Mouse (Mus musculus): ENCODE data around the gene Hrk. TPM values are rescaled to one million over a fixed set of nuclear protein-coding genes. Genes with fewer than 3 reads are reported as not detected.

Gene Hrk
- 0.06 TPM in 1 of 2 replicates, not detected in the other for polyA plus RNA-seq (2014; fragmentation: Nextera tagmentation; extraction: Ambion mirVana)

GRCm38 (mm10) chr5:118164581-118164980 is at the start of gene Hrk:
Gene Hrk (plus strand): TSS chr5:118164648.
- Histone ChIP-seq H3K36me3 (ENCODE audit: control insufficient read depth, insufficient read depth, low read length) (no peaks in the 10 kb centered on the region), H3K9me3 (ENCODE audit: control insufficient read depth, low read length) (no peaks in the 10 kb centered on the region; the same call in 1 of the 2 replicates), H3K9ac (ENCODE audit: low read length) (no peak within 1 kb of the TSS; the same call in 1 of the 2 replicates), H3K4me2 (ENCODE audit: low read depth, severe bottlenecking) (no peak within 1 kb of the TSS), H3K27ac (replicated peaks; ENCODE audit: low read depth, low read length) (no peak within 1 kb of the TSS), H3K4me1 (ENCODE audit: control insufficient read depth, insufficient read depth, low read length) (0 out of 2 replicates have a peak, but pooled peaks cover under 1% of the 10 kb centered on the region), H3K27me3 (ENCODE audit: control insufficient read depth, insufficient read depth, low read length) (peaks cover 44% of the 10 kb centered on the region), H3K4me3 (ENCODE audit: low read depth, low read length) (no peak within 1 kb of the TSS)
- DNase-seq (ENCODE audit: low spot score) (no peak), ATAC-seq (ENCODE audit: insufficient number of reproducible peaks, low FRiP score, low TSS enrichment, low read depth) (no peak)
- 70% methylated on average over 12 of the region's 12 CpGs for WGBS

DNA sequence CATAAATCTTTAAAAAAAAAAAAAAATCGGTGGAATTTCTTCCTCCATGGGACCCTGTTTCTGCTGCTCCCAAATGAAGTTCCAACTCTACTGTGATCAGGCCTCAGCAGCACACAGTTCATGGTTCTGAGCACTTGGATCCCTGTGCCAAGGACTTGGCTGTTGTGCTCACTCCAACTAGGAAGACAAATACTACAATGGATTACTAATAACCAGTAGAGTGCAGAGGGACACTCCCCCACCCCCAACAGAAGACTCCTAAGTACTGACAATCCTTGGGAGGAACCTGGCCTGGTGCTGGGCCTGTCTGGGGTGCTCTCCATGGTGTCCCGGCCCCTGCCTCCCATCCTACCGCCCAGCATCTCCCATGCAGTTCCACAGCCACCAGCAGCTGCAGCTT is 46.1 kb upstream of the Hrk start:
- ATAC-seq (ENCODE audit: insufficient number of reproducible peaks, low FRiP score, low TSS enrichment, low read depth), result no peak
- 80% methylated on average over 3 of the region's 3 CpGs for WGBS
- Histone ChIP-seq H3K9ac (ENCODE audit: low read length) (no peak overlapping the region), H3K4me1 (ENCODE audit: control insufficient read depth, insufficient read depth, low read length) (no peaks in the 10 kb centered on the region), H3K36me3 (ENCODE audit: control insufficient read depth, insufficient read depth, low read length) (peaks cover 4% of the 10 kb centered on the region; the same call in 1 of the 2 replicates), H3K4me2 (ENCODE audit: low read depth, severe bottlenecking) (no peak overlapping the region), H3K27ac (replicated peaks; ENCODE audit: low read depth, low read length) (no peak overlapping the region), H3K27me3 (ENCODE audit: control insufficient read depth, insufficient read depth, low read length) (no peaks in the 10 kb centered on the region), H3K4me3 (ENCODE audit: low read depth, low read length) (no peak overlapping the region), H3K9me3 (ENCODE audit: control insufficient read depth, low read length) (no peaks in the 10 kb centered on the region)
- no peak for DNase-seq (ENCODE audit: low spot score)

DNA sequence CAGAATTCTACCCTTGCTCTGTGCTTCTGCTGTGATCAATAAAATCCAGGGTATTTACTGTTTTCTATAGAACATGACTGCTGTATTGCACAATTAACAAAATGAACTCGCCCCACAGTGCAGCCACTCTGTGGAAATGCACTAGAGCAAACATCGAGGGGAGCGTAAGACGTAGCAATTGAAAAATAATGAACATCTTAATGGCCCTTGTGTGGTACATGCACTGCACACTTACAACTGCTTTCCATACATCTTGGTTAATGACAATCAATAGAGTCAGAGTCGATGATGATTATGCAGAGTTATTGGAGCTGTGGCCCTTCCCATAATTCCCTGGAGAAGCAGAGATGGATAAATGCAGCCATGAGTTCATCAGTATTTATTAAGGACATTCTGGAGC is 45.5 kb upstream of the Hrk start:
- Histone ChIP-seq H3K27me3 (ENCODE audit: control insufficient read depth, insufficient read depth, low read length) (no peaks in the 10 kb centered on the region), H3K9me3 (ENCODE audit: control insufficient read depth, low read length) (no peaks in the 10 kb centered on the region), H3K36me3 (ENCODE audit: control insufficient read depth, insufficient read depth, low read length) (peaks cover 4% of the 10 kb centered on the region; the same call in 1 of the 2 replicates), H3K4me2 (ENCODE audit: low read depth, severe bottlenecking) (no peak overlapping the region), H3K9ac (ENCODE audit: low read length) (no peak overlapping the region), H3K27ac (replicated peaks; ENCODE audit: low read depth, low read length) (no peak overlapping the region), H3K4me3 (ENCODE audit: low read depth, low read length) (no peak overlapping the region), H3K4me1 (ENCODE audit: control insufficient read depth, insufficient read depth, low read length) (no peaks in the 10 kb centered on the region)
- DNase-seq (ENCODE audit: low spot score), result no peak
- WGBS, result 91% methylated on average over 5 of the region's 5 CpGs
- ATAC-seq (ENCODE audit: insufficient number of reproducible peaks, low FRiP score, low TSS enrichment, low read depth), result no peak

DNA sequence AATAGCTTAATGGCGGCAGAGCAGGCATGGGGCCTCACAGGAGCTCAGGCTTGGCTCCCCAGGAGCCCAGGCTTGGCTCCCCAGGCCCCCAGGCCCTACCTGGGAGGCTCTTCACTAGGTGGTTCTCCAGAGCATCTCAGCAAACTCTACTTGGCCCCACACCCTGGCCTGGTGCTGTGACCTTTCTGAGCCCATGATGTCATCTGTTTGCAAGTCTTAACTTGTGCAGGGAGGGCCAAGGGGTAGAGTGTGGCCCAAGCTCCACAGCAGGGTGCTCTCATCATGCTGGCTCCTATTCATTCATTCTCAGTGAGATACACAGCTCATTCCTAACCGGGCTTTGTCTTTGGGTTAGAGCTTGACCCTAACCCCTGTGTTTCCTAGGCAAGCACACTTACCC is 43.8 kb upstream of the Hrk start:
- no peaks in the 10 kb centered on the region for H3K27me3 ChIP-seq (ENCODE audit: control insufficient read depth, insufficient read depth, low read length)
- peaks cover 4% of the 10 kb centered on the region; the same call in 1 of the 2 replicates for H3K36me3 ChIP-seq (ENCODE audit: control insufficient read depth, insufficient read depth, low read length)
- ATAC-seq (ENCODE audit: insufficient number of reproducible peaks, low FRiP score, low TSS enrichment, low read depth), result no peak
- no peaks in the 10 kb centered on the region for H3K4me1 ChIP-seq (ENCODE audit: control insufficient read depth, insufficient read depth, low read length)
- no peak overlapping the region for H3K4me3 ChIP-seq (ENCODE audit: low read depth, low read length)
- no peaks in the 10 kb centered on the region for H3K9me3 ChIP-seq (ENCODE audit: control insufficient read depth, low read length)
- H3K4me2 ChIP-seq (ENCODE audit: low read depth, severe bottlenecking), result no peak overlapping the region
- 64% methylated on average over 2 of the region's 2 CpGs for WGBS
- no peak overlapping the region for H3K27ac ChIP-seq (replicated peaks; ENCODE audit: low read depth, low read length)
- no peak overlapping the region for H3K9ac ChIP-seq (ENCODE audit: low read length)
- no peak for DNase-seq (ENCODE audit: low spot score)

DNA sequence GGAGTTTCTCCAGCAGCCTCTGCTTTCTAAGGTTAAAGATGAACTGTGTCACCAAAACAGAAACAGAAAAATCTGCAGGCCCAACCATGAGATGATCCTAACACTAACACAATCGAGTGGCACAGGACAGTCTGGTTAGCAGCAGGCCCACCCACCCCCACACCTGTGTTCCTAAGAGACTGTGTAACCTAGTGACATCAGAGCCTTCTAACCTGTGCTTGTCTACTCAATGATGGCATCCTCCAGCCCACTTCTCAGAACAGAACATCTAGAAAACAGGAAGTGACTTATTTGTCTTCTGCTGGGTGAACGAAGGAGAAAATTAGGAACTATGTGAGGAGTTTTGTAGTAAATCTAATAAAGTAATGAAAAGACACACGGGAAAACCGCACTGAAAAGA is 42.5 kb upstream of the Hrk start:
- 94% methylated on average over 4 of the region's 4 CpGs for WGBS
- Histone ChIP-seq H3K4me3 (ENCODE audit: low read depth, low read length) (no peak overlapping the region), H3K9me3 (ENCODE audit: control insufficient read depth, low read length) (no peaks in the 10 kb centered on the region), H3K27ac (replicated peaks; ENCODE audit: low read depth, low read length) (no peak overlapping the region), H3K4me2 (ENCODE audit: low read depth, severe bottlenecking) (no peak overlapping the region), H3K36me3 (ENCODE audit: control insufficient read depth, insufficient read depth, low read length) (peaks cover 4% of the 10 kb centered on the region; the same call in 1 of the 2 replicates), H3K27me3 (ENCODE audit: control insufficient read depth, insufficient read depth, low read length) (no peaks in the 10 kb centered on the region), H3K9ac (ENCODE audit: low read length) (no peak overlapping the region), H3K4me1 (ENCODE audit: control insufficient read depth, insufficient read depth, low read length) (no peaks in the 10 kb centered on the region)
- no peak for DNase-seq (ENCODE audit: low spot score)
- ATAC-seq (ENCODE audit: insufficient number of reproducible peaks, low FRiP score, low TSS enrichment, low read depth), result no peak

DNA sequence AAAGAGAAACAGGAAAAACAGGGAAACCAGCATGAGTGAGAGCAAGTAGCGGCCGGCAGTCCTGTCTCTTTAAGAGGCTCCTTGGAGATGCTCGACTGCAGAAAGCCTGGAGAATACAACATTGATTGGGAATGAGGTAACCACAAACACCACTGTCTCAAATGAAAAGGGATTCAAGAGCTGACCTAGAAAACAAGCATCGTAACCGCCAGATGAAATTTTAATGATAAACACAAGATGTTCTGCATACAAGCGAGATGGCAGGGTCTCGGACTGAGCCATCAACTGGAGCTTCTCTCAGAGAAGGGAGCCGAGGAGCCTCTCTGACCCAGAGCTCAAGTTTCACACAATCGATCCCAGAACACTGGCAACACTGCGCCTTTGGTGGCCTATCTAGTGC is 41.4 kb upstream of the Hrk start:
- H3K36me3 ChIP-seq (ENCODE audit: control insufficient read depth, insufficient read depth, low read length), result peaks cover 3% of the 10 kb centered on the region; the same call in 1 of the 2 replicates
- H3K27ac ChIP-seq (replicated peaks; ENCODE audit: low read depth, low read length), result no peak overlapping the region
- H3K27me3 ChIP-seq (ENCODE audit: control insufficient read depth, insufficient read depth, low read length), result no peaks in the 10 kb centered on the region
- DNase-seq (ENCODE audit: low spot score) (no peak), ATAC-seq (ENCODE audit: insufficient number of reproducible peaks, low FRiP score, low TSS enrichment, low read depth) (no peak)
- 53% methylated on average over 10 of the region's 10 CpGs for WGBS
- no peaks in the 10 kb centered on the region for H3K9me3 ChIP-seq (ENCODE audit: control insufficient read depth, low read length)
- H3K4me3 ChIP-seq (ENCODE audit: low read depth, low read length), result no peak overlapping the region
- H3K4me2 ChIP-seq (ENCODE audit: low read depth, severe bottlenecking), result no peak overlapping the region
- no peaks in the 10 kb centered on the region for H3K4me1 ChIP-seq (ENCODE audit: control insufficient read depth, insufficient read depth, low read length)
- H3K9ac ChIP-seq (ENCODE audit: low read length), result no peak overlapping the region

DNA sequence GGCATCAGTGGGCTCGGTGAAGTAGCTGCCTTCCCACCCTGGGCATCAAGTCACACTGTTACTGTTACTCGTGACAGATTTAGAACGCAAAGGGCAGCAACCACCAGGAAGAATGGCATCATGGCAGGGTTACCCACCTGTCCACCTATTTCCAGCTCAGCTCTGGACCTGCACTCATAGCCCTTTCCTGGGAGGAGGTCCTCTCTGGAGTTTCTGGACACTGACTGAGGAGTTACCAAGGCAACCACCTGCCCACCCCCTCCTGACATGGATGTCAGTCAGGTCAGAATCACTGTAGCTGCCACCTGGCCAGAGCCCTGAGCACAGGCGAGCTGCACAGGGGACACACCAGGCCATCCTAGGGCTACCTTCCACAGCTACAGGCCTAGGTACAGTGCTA is 37.8 kb upstream of the Hrk start:
- no peak for DNase-seq (ENCODE audit: low spot score)
- no peak for ATAC-seq (ENCODE audit: insufficient number of reproducible peaks, low FRiP score, low TSS enrichment, low read depth)
- Histone ChIP-seq H3K27ac (replicated peaks; ENCODE audit: low read depth, low read length) (no peak overlapping the region), H3K4me1 (ENCODE audit: control insufficient read depth, insufficient read depth, low read length) (no peaks in the 10 kb centered on the region), H3K36me3 (ENCODE audit: control insufficient read depth, insufficient read depth, low read length) (peaks cover 3% of the 10 kb centered on the region; the same call in 1 of the 2 replicates), H3K4me2 (ENCODE audit: low read depth, severe bottlenecking) (no peak overlapping the region), H3K9ac (ENCODE audit: low read length) (no peak overlapping the region), H3K4me3 (ENCODE audit: low read depth, low read length) (no peak overlapping the region), H3K9me3 (ENCODE audit: control insufficient read depth, low read length) (no peaks in the 10 kb centered on the region), H3K27me3 (ENCODE audit: control insufficient read depth, insufficient read depth, low read length) (no peaks in the 10 kb centered on the region)
- 91% methylated on average over 4 of the region's 4 CpGs for WGBS

- Histone ChIP-seq H3K27ac (replicated peaks; ENCODE audit: low read depth, low read length) (no peak overlapping the region), H3K4me1 (ENCODE audit: control insufficient read depth, insufficient read depth, low read length) (no peaks in the 10 kb centered on the region), H3K36me3 (ENCODE audit: control insufficient read depth, insufficient read depth, low read length) (peaks cover 3% of the 10 kb centered on the region; the same call in 1 of the 2 replicates), H3K27me3 (ENCODE audit: control insufficient read depth, insufficient read depth, low read length) (no peaks in the 10 kb centered on the region), H3K4me2 (ENCODE audit: low read depth, severe bottlenecking) (no peak overlapping the region), H3K4me3 (ENCODE audit: low read depth, low read length) (no peak overlapping the region), H3K9me3 (ENCODE audit: control insufficient read depth, low read length) (no peaks in the 10 kb centered on the region), H3K9ac (ENCODE audit: low read length) (no peak overlapping the region)
- 74% methylated on average over 6 of the region's 6 CpGs for WGBS
- no peak for DNase-seq (ENCODE audit: low spot score)
- ATAC-seq (ENCODE audit: insufficient number of reproducible peaks, low FRiP score, low TSS enrichment, low read depth), result no peak
These were observed 36.2 kb upstream of the Hrk start for GRCm38 (mm10) chr5:118128208-118128607.

DNA sequence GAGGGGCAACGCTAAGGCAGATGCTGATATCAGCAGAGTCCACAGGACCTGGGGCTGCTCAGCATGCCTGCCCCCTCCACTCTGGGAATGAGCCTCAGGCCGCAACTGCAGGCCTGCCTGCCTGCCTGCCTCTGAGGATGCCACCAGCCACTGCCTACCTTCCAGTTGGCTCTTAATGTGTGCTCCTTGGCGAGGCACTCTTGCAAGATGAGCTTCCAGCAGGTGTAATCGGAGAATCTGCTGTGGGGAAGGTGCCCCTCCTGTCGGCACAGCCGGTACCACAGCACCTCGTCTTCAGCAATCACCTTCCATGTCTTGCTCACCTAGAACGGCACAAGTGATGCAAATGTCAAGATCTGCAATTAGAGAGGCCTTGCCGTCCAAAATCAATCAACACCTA is 35.8 kb upstream of the Hrk start:
- H3K4me3 ChIP-seq (ENCODE audit: low read depth, low read length), result no peak overlapping the region
- no peak overlapping the region for H3K27ac ChIP-seq (replicated peaks; ENCODE audit: low read depth, low read length)
- H3K4me1 ChIP-seq (ENCODE audit: control insufficient read depth, insufficient read depth, low read length), result no peaks in the 10 kb centered on the region
- 79% methylated on average over 9 of the region's 9 CpGs for WGBS
- no peaks in the 10 kb centered on the region for H3K9me3 ChIP-seq (ENCODE audit: control insufficient read depth, low read length)
- DNase-seq (ENCODE audit: low spot score), result no peak
- H3K4me2 ChIP-seq (ENCODE audit: low read depth, severe bottlenecking), result no peak overlapping the region
- no peaks in the 10 kb centered on the region for H3K27me3 ChIP-seq (ENCODE audit: control insufficient read depth, insufficient read depth, low read length)
- peaks cover 3% of the 10 kb centered on the region; the same call in 1 of the 2 replicates for H3K36me3 ChIP-seq (ENCODE audit: control insufficient read depth, insufficient read depth, low read length)
- no peak for ATAC-seq (ENCODE audit: insufficient number of reproducible peaks, low FRiP score, low TSS enrichment, low read depth)
- H3K9ac ChIP-seq (ENCODE audit: low read length), result no peak overlapping the region

Data from limb, embryonic 11.5 days (tissue).